Mouse (Mus musculus) limb, embryonic 12.5 days (tissue): ENCODE results near the gene Dmpk. TPM values are rescaled to one million over a fixed set of nuclear protein-coding genes. Genes with fewer than 3 reads are reported as not detected.

Experiments
- ATAC-seq: fragments of 200-750 bp; cut with Nextera tagmentation; 2 replicates; pipeline ENCODE4 v1.8.0; 2017; ENCODE audit warnings: low read depth, moderate TSS enrichment; ENCODE audit not compliant: insufficient number of reproducible peaks, insufficient read depth, low FRiP score, low TSS enrichment
- H3K27ac ChIP-seq: fragments of 300-500 bp; sonication (generic); 2 replicates; pipeline ENCODE4 v1.5.1; 2016; ENCODE audit warnings: mild to moderate bottlenecking, moderate library complexity
- H3K27me3 ChIP-seq: fragments of 300-500 bp; sonication (generic); 2 replicates; pipeline ENCODE4 v1.6.1; 2016; ENCODE audit warnings: mild to moderate bottlenecking, moderate library complexity
- H3K36me3 ChIP-seq: fragments of 300-500 bp; sonication (generic); 2 replicates; pipeline ENCODE4 v1.6.1; 2016; ENCODE audit warnings: mild to moderate bottlenecking, moderate library complexity
- H3K4me1 ChIP-seq: fragments of 300-500 bp; sonication (generic); replicated peaks from 2 replicates; pipeline ENCODE4 v1.6.1; 2016
- H3K4me2 ChIP-seq: fragments of 300-500 bp; sonication (generic); 2 replicates; pipeline ENCODE4 v1.6.1; 2016; ENCODE audit warnings: mild to moderate bottlenecking, moderate library complexity
- H3K4me3 ChIP-seq: fragments of 300-500 bp; sonication (generic); replicated peaks from 2 replicates; pipeline ENCODE4 v1.5.1; 2016; ENCODE audit warnings: mild to moderate bottlenecking
- H3K9ac ChIP-seq: fragments of 300-500 bp; sonication (generic); replicated peaks from 2 replicates; pipeline ENCODE4 v1.6.1; 2016; ENCODE audit warnings: mild to moderate bottlenecking, moderate library complexity
- H3K9me3 ChIP-seq: fragments of 300-500 bp; sonication (generic); 2 replicates; pipeline ENCODE4 v1.6.1; 2016; ENCODE audit warnings: mild to moderate bottlenecking, moderate library complexity
- WGBS: fragments of 180-500 bp; shearing (Covaris S2); methylation state at CpG from one replicate; pipeline ENCODE4 v1.1.7; 2016; 5-methylcytosine and 5-hydroxymethylcytosine counted together
- polyA plus RNA-seq: library from polyadenylated mRNA; unstranded; fragments of >200 nt; fragmentation: Nextera tagmentation; extraction: Ambion mirVana; gene quantifications from 2 replicates; pipeline ENCODE4 v1.2.1, GENCODE M21; 2016

Dmpk gene
- polyA plus RNA-seq, 1 experiment from 2014 or later = 18.9 TPM

GRCm38 (mm10) chr7:19075723-19076585 lies 7.7 kb upstream of the Dmpk start, which contains the start of gene Dmwd:
Dmwd (plus strand) TSS chr7:19076227.
- H3K4me2 ChIP-seq = peak within 1 kb of the TSS; percentile 91
- WGBS = under 1% methylated on average over 85 of the region's 91 CpGs
- H3K9ac ChIP-seq = peak within 1 kb of the TSS; percentile 94
- peaks cover 34% of the 10 kb centered on the region for H3K36me3 ChIP-seq
- peaks cover 21% of the 10 kb centered on the region for H3K4me1 ChIP-seq
- no peaks in the 10 kb centered on the region for H3K9me3 ChIP-seq
- peak; percentile 98 for ATAC-seq
- H3K27ac ChIP-seq = peak within 1 kb of the TSS; percentile 76
- peak within 1 kb of the TSS; percentile 99 for H3K4me3 ChIP-seq
- H3K27me3 ChIP-seq = no peaks in the 10 kb centered on the region

- Histone ChIP-seq H3K9ac (peak overlapping the region; percentile 94), H3K4me2 (peak overlapping the region; percentile 91), H3K27ac (peak overlapping the region; percentile 76), H3K4me3 (peak overlapping the region; percentile 99), H3K36me3 (peaks cover 40% of the 10 kb centered on the region), H3K9me3 (no peaks in the 10 kb centered on the region), H3K27me3 (no peaks in the 10 kb centered on the region), H3K4me1 (peaks cover 21% of the 10 kb centered on the region)
- under 1% methylated on average over 22 of the region's 22 CpGs for WGBS
- no peak; the same call in 1 of the 2 replicates for ATAC-seq
Observed at GRCm38 (mm10) chr7:19076586-19076991, 7.1 kb upstream of the Dmpk start.

GRCm38 (mm10) chr7:19077761-19078160 lies 5.9 kb upstream of the Dmpk start:
- no peak overlapping the region for H3K27ac ChIP-seq
- H3K36me3 ChIP-seq = peaks cover 52% of the 10 kb centered on the region
- no peak for ATAC-seq
- WGBS = 80% methylated on average over 14 of the region's 14 CpGs
- H3K9me3 ChIP-seq = no peaks in the 10 kb centered on the region
- no peaks in the 10 kb centered on the region for H3K27me3 ChIP-seq
- H3K9ac ChIP-seq = peak overlapping the region; percentile 94; the same call in 1 of the 2 replicates
- peak overlapping the region; percentile 91 for H3K4me2 ChIP-seq
- H3K4me3 ChIP-seq = peak overlapping the region; percentile 99
- peaks cover 31% of the 10 kb centered on the region for H3K4me1 ChIP-seq

GRCm38 (mm10) chr7:19078732-19079131 lies 4.9 kb upstream of the Dmpk start:
- H3K9me3 ChIP-seq = no peaks in the 10 kb centered on the region

DNA sequence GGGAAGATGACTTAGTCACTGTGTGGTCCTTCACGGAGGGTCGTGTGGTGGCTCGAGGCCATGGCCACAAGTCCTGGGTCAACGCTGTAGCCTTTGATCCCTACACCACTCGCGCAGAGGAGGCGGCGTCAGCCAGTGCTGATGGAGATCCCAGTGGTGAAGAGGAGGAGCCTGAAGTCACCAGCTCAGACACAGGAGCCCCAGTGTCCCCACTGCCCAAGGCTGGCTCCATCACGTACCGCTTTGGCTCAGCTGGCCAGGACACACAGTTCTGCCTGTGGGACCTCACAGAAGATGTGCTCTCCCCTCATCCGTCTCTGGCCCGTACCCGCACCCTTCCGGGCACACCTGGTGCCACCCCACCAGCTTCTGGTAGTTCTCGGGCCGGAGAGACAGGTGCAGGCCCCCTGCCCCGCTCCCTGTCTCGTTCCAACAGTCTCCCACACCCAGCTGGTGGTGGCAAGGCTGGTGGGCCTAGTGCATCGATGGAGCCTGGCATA lies 3.1 kb upstream of the Dmpk start:
- no peak for ATAC-seq
- no peaks in the 10 kb centered on the region for H3K9me3 ChIP-seq
- H3K36me3 ChIP-seq = peaks cover 68% of the 10 kb centered on the region
- 88% methylated on average over 19 of the region's 19 CpGs for WGBS
- H3K4me3 ChIP-seq = no peak overlapping the region
- peaks cover 53% of the 10 kb centered on the region for H3K4me1 ChIP-seq
- no peak overlapping the region for H3K9ac ChIP-seq
- no peak overlapping the region for H3K27ac ChIP-seq
- H3K4me2 ChIP-seq = no peak overlapping the region
- H3K27me3 ChIP-seq = no peaks in the 10 kb centered on the region

More at GRCm38 (mm10) chr7:19078732-19079131, 4.9 kb upstream of the Dmpk start:
- no peak overlapping the region for H3K4me2 ChIP-seq
- no peak overlapping the region for H3K4me3 ChIP-seq
- no peak overlapping the region for H3K9ac ChIP-seq
- 82% methylated on average over 3 of the region's 3 CpGs for WGBS
- peaks cover 40% of the 10 kb centered on the region for H3K4me1 ChIP-seq
- no peak overlapping the region for H3K27ac ChIP-seq
- H3K27me3 ChIP-seq = no peaks in the 10 kb centered on the region
- no peak for ATAC-seq
- peaks cover 60% of the 10 kb centered on the region for H3K36me3 ChIP-seq

- Histone ChIP-seq H3K27ac (no peak overlapping the region; the same call in 1 of the 2 replicates), H3K9me3 (no peaks in the 10 kb centered on the region), H3K4me1 (peaks cover 54% of the 10 kb centered on the region), H3K4me2 (no peak overlapping the region), H3K27me3 (no peaks in the 10 kb centered on the region), H3K4me3 (no peak overlapping the region), H3K36me3 (peaks cover 77% of the 10 kb centered on the region), H3K9ac (peak overlapping the region; percentile 14; the same call in 1 of the 2 replicates)
- ATAC-seq = no peak
- WGBS = 78% methylated on average over 4 of the region's 4 CpGs
Observed at GRCm38 (mm10) chr7:19082171-19082570, 1.5 kb upstream of the Dmpk start.

DNA sequence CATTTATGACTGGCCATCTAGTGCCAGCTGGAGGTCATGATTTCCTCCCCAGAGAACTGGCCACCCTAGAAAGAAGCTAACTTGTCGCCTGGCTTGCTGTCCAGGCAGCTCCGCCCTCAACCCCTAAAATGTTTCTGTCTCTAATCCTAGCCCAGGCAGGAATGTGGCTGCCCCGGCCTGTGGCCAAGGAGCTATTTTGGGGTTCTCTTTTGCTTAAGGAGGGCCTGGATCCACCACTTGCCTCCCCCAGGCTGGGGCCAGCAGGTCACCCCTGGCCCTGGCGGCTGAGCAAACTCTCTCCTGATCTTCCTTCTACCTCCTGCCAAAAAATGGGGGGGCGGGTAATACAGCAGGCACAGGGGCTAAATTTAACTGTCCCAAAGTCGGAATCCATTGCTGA lies 553 bp upstream of the Dmpk start:
- H3K4me2 ChIP-seq = no peak overlapping the region
- 55% methylated on average over 6 of the region's 6 CpGs for WGBS
- ATAC-seq = no peak
- H3K9me3 ChIP-seq = no peaks in the 10 kb centered on the region
- H3K4me3 ChIP-seq = 0 out of 2 replicates have a peak overlapping the region, but pooled peaks have one; percentile 11
- H3K27ac ChIP-seq = no peak overlapping the region
- no peaks in the 10 kb centered on the region for H3K27me3 ChIP-seq
- peaks cover 45% of the 10 kb centered on the region for H3K4me1 ChIP-seq
- no peak overlapping the region for H3K9ac ChIP-seq
- peaks cover 81% of the 10 kb centered on the region for H3K36me3 ChIP-seq

DNA sequence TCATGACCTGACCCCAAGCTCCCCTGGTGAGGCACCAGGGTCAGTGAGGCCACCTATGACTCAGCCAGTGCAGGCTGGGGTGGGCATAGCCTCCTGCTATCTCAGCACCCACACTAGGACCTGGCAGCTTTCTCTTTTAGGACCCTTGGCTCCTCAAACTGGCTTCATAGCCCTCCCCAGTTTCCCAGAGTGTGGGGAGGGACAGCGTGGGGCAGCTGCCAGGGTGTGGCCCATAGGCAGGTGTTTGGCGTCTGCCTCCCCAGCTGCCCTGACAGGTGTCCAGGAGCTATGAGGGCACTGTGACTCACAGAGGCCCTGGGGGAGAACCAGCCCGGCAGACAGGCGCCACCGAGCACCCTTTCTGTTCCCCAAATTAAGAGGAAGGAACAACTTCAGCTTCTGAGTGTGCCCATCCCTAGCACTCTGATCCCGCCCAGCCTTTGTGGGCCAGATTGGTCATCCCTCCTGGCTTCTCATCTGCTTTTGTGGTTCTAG lies 675 bp downstream of the Dmpk start:
- Histone ChIP-seq H3K4me3 (no peak overlapping the region; the same call in 1 of the 2 replicates), H3K27ac (peak overlapping the region; percentile 69; the same call in 1 of the 2 replicates), H3K4me2 (peak overlapping the region; percentile 37; the same call in 1 of the 2 replicates), H3K9ac (no peak overlapping the region), H3K4me1 (peaks cover 44% of the 10 kb centered on the region), H3K9me3 (no peaks in the 10 kb centered on the region), H3K36me3 (peaks cover 81% of the 10 kb centered on the region), H3K27me3 (no peaks in the 10 kb centered on the region)
- WGBS = 67% methylated on average over 6 of the region's 6 CpGs
- no peak for ATAC-seq

DNA sequence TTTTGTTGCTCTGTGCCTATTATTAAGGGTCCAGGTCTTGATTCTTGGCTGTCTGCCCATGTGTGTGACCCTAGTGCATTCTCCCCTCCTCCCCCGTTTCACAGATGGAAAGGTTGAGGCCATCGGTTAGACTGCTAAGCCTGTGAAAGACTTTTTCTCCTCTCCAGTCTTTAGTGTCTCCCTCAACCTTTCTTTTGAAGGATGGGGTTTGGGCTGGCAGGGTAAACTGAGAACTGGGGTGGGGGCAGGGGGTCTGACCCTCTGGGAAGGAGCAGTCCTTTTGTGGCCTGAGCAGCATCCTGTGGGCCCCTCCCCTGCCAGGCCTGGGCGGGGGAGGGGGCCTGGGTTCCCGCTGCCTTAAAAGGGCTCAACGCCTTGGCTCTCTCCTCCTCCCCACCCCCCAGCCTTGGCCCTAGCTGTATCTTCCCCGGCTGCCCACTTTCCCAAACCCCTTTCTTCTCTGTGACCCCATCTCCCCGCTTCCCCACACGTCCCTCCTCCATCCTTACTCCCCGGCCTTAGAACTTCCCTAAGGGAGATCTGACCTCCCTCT lies 1.3 kb downstream of the Dmpk start:
- ATAC-seq = no peak
- WGBS = 18% methylated on average over 9 of the region's 9 CpGs
- no peak overlapping the region; the same call in 1 of the 2 replicates for H3K4me3 ChIP-seq
- no peaks in the 10 kb centered on the region for H3K9me3 ChIP-seq
- no peaks in the 10 kb centered on the region for H3K27me3 ChIP-seq
- peak overlapping the region; percentile 37 for H3K4me2 ChIP-seq
- peaks cover 44% of the 10 kb centered on the region for H3K4me1 ChIP-seq
- peaks cover 80% of the 10 kb centered on the region for H3K36me3 ChIP-seq
- peak overlapping the region; percentile 27; the same call in 1 of the 2 replicates for H3K9ac ChIP-seq
- H3K27ac ChIP-seq = peak overlapping the region; percentile 56; the same call in 1 of the 2 replicates

DNA sequence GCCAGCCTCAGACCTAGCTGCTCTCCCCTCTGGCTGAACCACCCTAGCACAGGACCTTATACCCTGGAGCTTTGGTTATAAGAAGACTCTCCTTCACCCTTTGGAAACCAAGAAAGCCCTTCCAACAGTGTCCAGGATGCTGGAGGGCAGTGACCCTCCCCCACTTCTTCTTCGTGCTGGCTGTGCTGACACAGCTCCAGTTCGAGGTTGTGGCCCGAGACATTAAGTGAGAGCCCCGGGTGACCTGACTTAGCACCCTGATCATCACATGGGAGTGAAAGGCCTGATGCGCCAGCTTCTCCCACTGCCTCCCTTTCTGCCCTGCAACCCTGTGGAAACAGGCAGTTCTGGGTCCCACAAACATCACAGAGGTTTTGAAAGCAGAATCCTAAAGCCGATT lies 1.8 kb downstream of the Dmpk start:
- peak overlapping the region; percentile 9; the same call in 1 of the 2 replicates for H3K4me3 ChIP-seq
- peaks cover 44% of the 10 kb centered on the region for H3K4me1 ChIP-seq
- no peak for ATAC-seq
- peak overlapping the region; percentile 37 for H3K4me2 ChIP-seq
- no peaks in the 10 kb centered on the region for H3K9me3 ChIP-seq
- 7% methylated on average over 6 of the region's 6 CpGs for WGBS
- H3K27ac ChIP-seq = peak overlapping the region; percentile 56; the same call in 1 of the 2 replicates
- peaks cover 80% of the 10 kb centered on the region for H3K36me3 ChIP-seq
- H3K9ac ChIP-seq = 0 out of 2 replicates have a peak overlapping the region, but pooled peaks have one; percentile 27
- H3K27me3 ChIP-seq = peaks cover 1% of the 10 kb centered on the region

GRCm38 (mm10) chr7:19086042-19086441 lies 2.4 kb downstream of the Dmpk start:
- no peak overlapping the region for H3K9ac ChIP-seq
- peak overlapping the region; percentile 9; the same call in 1 of the 2 replicates for H3K4me3 ChIP-seq
- H3K4me1 ChIP-seq = peaks cover 44% of the 10 kb centered on the region
- H3K27me3 ChIP-seq = peaks cover 7% of the 10 kb centered on the region
- peak overlapping the region; percentile 37 for H3K4me2 ChIP-seq
- WGBS = 7% methylated on average over 14 of the region's 14 CpGs
- no peaks in the 10 kb centered on the region for H3K9me3 ChIP-seq
- no peak for ATAC-seq
- H3K27ac ChIP-seq = 0 out of 2 replicates have a peak overlapping the region, but pooled peaks have one; percentile 56
- peaks cover 80% of the 10 kb centered on the region for H3K36me3 ChIP-seq
